In the genomic region with DNA sequence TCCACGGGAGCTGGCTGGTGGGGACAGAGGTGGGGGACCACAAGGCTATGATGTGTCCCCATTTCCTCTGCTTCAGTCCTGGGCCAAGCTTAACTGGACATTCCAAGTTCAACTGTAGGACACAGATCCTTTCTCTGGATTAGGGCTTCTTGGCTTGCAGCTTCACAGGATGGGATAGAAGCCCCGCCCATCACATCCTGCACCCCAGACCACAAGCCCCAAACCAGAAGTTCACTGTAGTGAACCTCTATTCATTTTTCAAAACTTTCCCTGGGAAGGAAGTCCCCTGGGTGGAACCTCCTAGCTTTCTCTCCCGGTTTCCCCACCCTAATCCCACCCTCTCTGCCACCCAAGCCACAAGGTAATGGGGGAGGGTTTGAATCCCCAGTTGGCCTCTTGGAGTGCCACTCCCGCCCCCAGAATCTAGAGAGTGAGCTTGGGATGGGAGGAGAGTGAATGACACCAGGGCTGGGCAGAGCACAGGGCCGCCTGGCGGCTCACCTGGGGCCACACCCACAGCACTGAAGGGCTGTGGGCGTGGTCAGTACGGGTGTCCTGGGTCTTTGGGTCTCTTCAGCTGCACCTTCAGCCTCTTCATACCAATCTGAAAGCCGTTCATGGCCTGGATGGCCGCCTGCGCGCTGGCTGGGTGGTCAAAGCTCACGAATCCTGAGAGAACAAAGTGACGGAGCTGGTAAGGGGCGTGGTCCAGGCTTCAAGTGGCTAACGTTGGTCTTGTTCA, we compare ENCODE assay signal across 10 mouse cellular contexts. TPM values are rescaled to one million over a fixed set of nuclear protein-coding genes. Genes with fewer than 3 reads are reported as not detected.
DNase-seq lines count a peak whose midpoint lies in the region; TF ChIP-seq lines count a peak whose summit lies in the region.
"Had no signal": no experiment of that assay in that cellular context is flagged by ENCODE, and none has a peak within 500 bp of the region (broad histone marks: within the 10 kb centered on the region; RNA-seq: fewer than 3 reads in every experiment).

No protein-coding gene starts in this region.

- H3K79me2 ChIP-seq in CH12.LX (replicated peaks; ENCODE audit: control insufficient read depth, extremely low read depth, insufficient read depth, poor library complexity, severe bottlenecking), result no peaks in the 10 kb centered on the region

- no peak overlapping the region for H3K4me3 ChIP-seq in CH12.LX (replicated peaks in 1 of 3; ENCODE audit: low read depth in 2 of 3, low read length in 2 of 3, poor library complexity in 1 of 3)
- peak overlapping the region; percentile 23 for H3K4me3 ChIP-seq in embryonic facial prominence, embryonic 10.5 days
- H3K4me3 ChIP-seq: erythroblast, embryonic 14.5 days; heart, embryonic 12.5 days had no signal

- TF ChIP-seq RAD21 in CH12.LX (IDR thresholded peaks at IDR 0.05; ENCODE audit: low read depth, low read length), result no peak

- H3K36me3 ChIP-seq in CH12.LX (replicated peaks in 1 of 2; ENCODE audit: control insufficient read depth in 1 of 2, insufficient read depth in 1 of 2, low read length in 1 of 2), result no peaks in the 10 kb centered on the region
- no peaks in the 10 kb centered on the region for H3K36me3 ChIP-seq in embryonic facial prominence, embryonic 10.5 days (replicated peaks)
- H3K36me3 ChIP-seq: heart, embryonic 12.5 days had no signal

- H3K27ac ChIP-seq in CH12.LX (ENCODE audit: insufficient read depth, low read depth), result no peak overlapping the region
- no peak overlapping the region for H3K27ac ChIP-seq in embryonic facial prominence, embryonic 10.5 days (replicated peaks)

- DNase-seq in left cerebral cortex, adult 18-20 months (ENCODE audit: low spot score in 2 of 2), result peak; percentile 1 to 7
- no peak for DNase-seq in left cerebral cortex, adult 11 months (ENCODE audit: low spot score)
- DNase-seq in CH12.LX (ENCODE audit: extremely low read depth), result no peak
- DNase-seq in embryonic facial prominence, embryonic 10.5 days (ENCODE audit: low spot score), result peak; percentile 8
- peak; percentile 4 to 6 for DNase-seq in right cerebral cortex, adult 2 months (ENCODE audit: low spot score in 2 of 2)
- no peak for DNase-seq in spleen, postnatal 14 days (ENCODE audit: low spot score in 2 of 2)
- DNase-seq in ovary, postnatal 14 days (ENCODE audit: low spot score), result no peak
- DNase-seq: lung, postnatal 14 days had no signal

- no peak for TF ChIP-seq CTCF in CH12.LX (conservative IDR thresholded peaks at IDR 0.05 in 1 of 2, IDR thresholded peaks at IDR 0.05 in 1 of 2; ENCODE audit: low read depth in 2 of 2, low read length in 2 of 2)

- H3K27me3 ChIP-seq in CH12.LX (replicated peaks), result peaks cover 93% of the 10 kb centered on the region
- peaks cover 100% of the 10 kb centered on the region for H3K27me3 ChIP-seq in embryonic facial prominence, embryonic 10.5 days (replicated peaks; ENCODE audit: low read depth, poor library complexity, severe bottlenecking)

- 5% methylated on average over 16 of the region's 16 CpGs for WGBS in embryonic facial prominence, embryonic 10.5 days

- no peak for TF ChIP-seq POLR2A in CH12.LX (IDR thresholded peaks at IDR 0.05; ENCODE audit: low read depth, low read length)

- peaks cover 4 to 18% of the 10 kb centered on the region in 2 experiments; a peak in 3 of 4 replicates for H3K4me1 ChIP-seq in CH12.LX (ENCODE audit: control insufficient read depth in 1 of 2, insufficient read depth in 2 of 2)
- peaks cover 30% of the 10 kb centered on the region for H3K4me1 ChIP-seq in embryonic facial prominence, embryonic 10.5 days

- peak overlapping the region; percentile 29 for H3K4me2 ChIP-seq in CH12.LX (ENCODE audit: insufficient read depth, low read depth, poor library complexity, severe bottlenecking)
- H3K4me2 ChIP-seq: heart, embryonic 12.5 days had no signal

- in situ Hi-C loops in CH12.LX (cut with MboI; ENCODE audit: low pct_ligation_motif_present, low pct_unique_long_range_greater_than_20kb, low sequenced_read_pairs), result no loop called here

- H3K9ac ChIP-seq in CH12.LX (ENCODE audit: insufficient read depth, low read depth), result no peak overlapping the region
- H3K9ac ChIP-seq: heart, embryonic 12.5 days had no signal

- dilution Hi-C loops in CH12.LX (cut with MboI; ENCODE audit: extremely low pct_ligation_motif_present, extremely low pct_unique_long_range_greater_than_20kb, low sequenced_read_pairs), result no loop called here

- H3K9me3 ChIP-seq in CH12.LX (replicated peaks; ENCODE audit: low read length), result peaks cover 1% of the 10 kb centered on the region
- H3K9me3 ChIP-seq in embryonic facial prominence, embryonic 10.5 days, result no peaks in the 10 kb centered on the region
- H3K9me3 ChIP-seq: heart, embryonic 12.5 days had no signal

- TF ChIP-seq EP300 in CH12.LX (IDR thresholded peaks at IDR 0.05; ENCODE audit: low read length), result no peak

TF ChIP-seq in CH12.LX, 34 proteins besides CTCF, POLR2A, EP300 and RAD21:
- TF ChIP-seq UBTF (IDR thresholded peaks at IDR 0.05; ENCODE audit: low read depth, low read length), result no peak

RNA-seq across cellular contexts. Expression of gene Nfic, which starts 6.4 kb away (rescaled TPM):
- 10 to 100 TPM; 84.7 to 91.7 TPM for total RNA-seq in left cerebral cortex, adult 18-20 months (2021)
- 4.4 and 4.7 TPM in 2 replicates for total RNA-seq in CH12.LX (2012; rRNA removed)
- 0.07 and 0.34 TPM in 2 replicates for total RNA-seq in CH12.LX (2014; rRNA removed)
- polyA plus RNA-seq in CH12.LX (2012; ENCODE audit: insufficient read length, low read depth), result 3.8 and 4.0 TPM in 2 replicates
- 12.5 and 20.2 TPM in 2 replicates for polyA plus RNA-seq in embryonic facial prominence, embryonic 10.5 days (2016; fragmentation: Nextera tagmentation; extraction: Ambion mirVana)

RNA-seq across cellular contexts. Expression of gene Celf5, which starts 20.7 kb away (rescaled TPM):
- 100 to 1,000 TPM; 242 to 259 TPM for total RNA-seq in left cerebral cortex, adult 18-20 months (2021)
- 0.08 and 0.17 TPM in 2 replicates for total RNA-seq in CH12.LX (2012; rRNA removed)
- total RNA-seq in CH12.LX (2014; rRNA removed), result not detected in 2 replicates
- polyA plus RNA-seq in CH12.LX (2012; ENCODE audit: insufficient read length, low read depth), result 0.07 and 0.12 TPM in 2 replicates
- polyA plus RNA-seq in embryonic facial prominence, embryonic 10.5 days (2016; fragmentation: Nextera tagmentation; extraction: Ambion mirVana), result 1.2 and 2.3 TPM in 2 replicates
- polyA plus RNA-seq: erythroblast, embryonic 14.5 days had no signal

RNA-seq across cellular contexts. Expression of gene Ncln, which starts 34.3 kb away (rescaled TPM):
- total RNA-seq in left cerebral cortex, adult 18-20 months (2021), result 10 to 100 TPM; 68.1 to 85.1 TPM
- total RNA-seq in CH12.LX (2012; rRNA removed) (99.5 and 104 TPM in 2 replicates), CH12.LX (2014; rRNA removed) (41.5 and 41.7 TPM in 2 replicates)
- 80.5 and 89.5 TPM in 2 replicates for polyA plus RNA-seq in CH12.LX (2012; ENCODE audit: insufficient read length, low read depth)
- 85.2 and 94.3 TPM in 2 replicates for polyA plus RNA-seq in embryonic facial prominence, embryonic 10.5 days (2016; fragmentation: Nextera tagmentation; extraction: Ambion mirVana)

RNA-seq across cellular contexts. Expression of gene S1pr4, which starts 38.1 kb away (rescaled TPM):
- under 1 TPM; 0.58 to 0.82 TPM for total RNA-seq in left cerebral cortex, adult 18-20 months (2021)
- total RNA-seq in CH12.LX (2012; rRNA removed) (0.25 and 0.30 TPM in 2 replicates), CH12.LX (2014; rRNA removed) (not detected in 2 replicates)
- 0.16 and 0.19 TPM in 2 replicates for polyA plus RNA-seq in CH12.LX (2012; ENCODE audit: insufficient read length, low read depth)
- 0.28 and 0.51 TPM in 2 replicates for polyA plus RNA-seq in embryonic facial prominence, embryonic 10.5 days (2016; fragmentation: Nextera tagmentation; extraction: Ambion mirVana)

Comparison
In these comparisons a context has a peak if more than half of its experiments do, and no peak if none do; other contexts are left out.
1. DNase-seq: peak in left cerebral cortex, adult 18-20 months (2 of 2), embryonic facial prominence, embryonic 10.5 days (single experiment) and right cerebral cortex, adult 2 months (2 of 2); none in left cerebral cortex, adult 11 months (single experiment), CH12.LX (single experiment), spleen, postnatal 14 days (0 of 2) and ovary, postnatal 14 days (single experiment).
2. RNA of gene Nfic, which starts 6.4 kb away (total RNA-seq): 84.7 to 91.7 TPM in left cerebral cortex, adult 18-20 months; 0.07 to 4.7 TPM in CH12.LX; every median in the first group is over 10 times any median in the second.
3. RNA of gene Celf5, which starts 20.7 kb away (total RNA-seq): 242 to 259 TPM in left cerebral cortex, adult 18-20 months; 0.08 to 0.17 TPM in CH12.LX; every median in the first group is over 100 times any median in the second.